Mouse (Mus musculus) brain, embryonic 14.5 days (tissue): Measurements from ENCODE around the gene Fbxw10.

Experiments used
- CTCF ChIP-seq: fragments of 200-500 bp; IDR thresholded peaks from 2 replicates; pipeline ENCODE4 v1.5.1; 2012; ENCODE audit warnings: inconsistent platforms, mild to moderate bottlenecking, moderate library complexity, borderline replicate concordance; ENCODE audit not compliant: insufficient read depth, insufficient read length; ENCODE audit errors: extremely low read depth
- POLR2A ChIP-seq: fragments of 200-500 bp; IDR thresholded peaks from 2 replicates; pipeline ENCODE4 v1.6.1; 2012; ENCODE audit warnings: mild to moderate bottlenecking, inconsistent platforms, borderline replicate concordance; ENCODE audit not compliant: poor library complexity, insufficient read depth, insufficient read length, severe bottlenecking; ENCODE audit errors: extremely low read depth

DNA sequence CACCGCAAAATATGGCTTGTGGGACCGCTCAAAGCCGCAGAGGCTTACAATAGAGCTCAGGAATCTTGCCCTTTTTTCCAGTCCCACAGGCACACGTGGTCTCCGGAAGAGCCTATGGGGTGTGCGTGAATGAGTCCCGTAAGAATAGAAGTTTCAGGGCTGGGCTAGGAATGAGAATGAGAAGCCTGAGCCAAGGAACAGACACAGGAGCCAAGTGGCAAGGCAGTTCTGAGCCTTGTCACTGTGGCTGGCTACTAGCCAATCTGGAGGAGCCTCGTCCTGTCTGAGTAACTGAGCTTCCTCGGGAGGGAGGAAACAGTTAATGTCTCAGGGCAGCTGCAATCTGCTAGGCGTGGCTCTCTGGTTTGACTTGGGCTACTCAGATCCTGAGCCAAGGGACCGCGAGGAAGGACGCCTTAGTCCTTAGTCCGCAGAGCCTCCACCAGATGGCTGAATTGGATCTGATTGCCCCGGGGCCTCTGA is 26.8 kb upstream of the Fbxw10 start, which contains the start of gene Trim16:
- TF ChIP-seq POLR2A = no peak
- no peak for TF ChIP-seq CTCF
